Mouse (Mus musculus) brain, embryonic 14.5 days (tissue): ENCODE measurements at regions not wholly inside any gene's neighbourhood (a gene's known extent, or its start where the extent isn't known, plus 50 kb on each side); places are given as distances from the start of the nearest gene placed in this dataset.

ENCODE experiments used
- CTCF ChIP-seq: fragments of 200-500 bp; IDR thresholded peaks from 2 replicates; pipeline ENCODE4 v1.5.1; 2012; ENCODE audit warnings: inconsistent platforms, mild to moderate bottlenecking, moderate library complexity, borderline replicate concordance; ENCODE audit not compliant: insufficient read depth, insufficient read length; ENCODE audit errors: extremely low read depth
- POLR2A ChIP-seq: fragments of 200-500 bp; IDR thresholded peaks from 2 replicates; pipeline ENCODE4 v1.6.1; 2012; ENCODE audit warnings: mild to moderate bottlenecking, inconsistent platforms, borderline replicate concordance; ENCODE audit not compliant: poor library complexity, insufficient read depth, insufficient read length, severe bottlenecking; ENCODE audit errors: extremely low read depth

DNA sequence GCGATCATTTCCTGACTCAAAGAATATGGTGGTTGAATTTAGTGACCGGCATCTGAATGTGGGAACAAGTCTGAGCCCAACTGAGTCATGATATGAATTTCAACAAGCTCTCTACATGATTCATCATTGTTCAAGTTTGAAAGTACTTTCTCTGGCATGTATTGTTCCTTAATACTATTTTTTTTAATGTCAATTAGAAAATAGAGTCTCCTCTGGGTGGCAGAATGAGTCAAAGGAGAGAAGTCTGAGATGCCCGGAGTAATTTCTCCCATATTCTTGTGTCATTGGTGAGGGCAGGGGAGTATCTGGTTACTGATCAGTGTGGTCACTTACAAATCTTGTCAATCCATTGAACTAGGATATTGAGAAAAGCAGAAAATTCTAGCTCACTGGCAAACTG is 205.9 kb downstream of the Kif20b start:
- no peak for TF ChIP-seq CTCF
- no peak for TF ChIP-seq POLR2A
